Mouse (Mus musculus) midbrain, embryonic 13.5 days (tissue): ENCODE results near the gene Atp5e. TPM values are rescaled to one million over a fixed set of nuclear protein-coding genes. Genes with fewer than 3 reads are reported as not detected.

ENCODE experiments used
- ATAC-seq: fragments of 200-750 bp; cut with Nextera tagmentation; 2 replicates; pipeline ENCODE4 v1.8.0; 2017; ENCODE audit warnings: mild to moderate bottlenecking, moderate TSS enrichment, moderate library complexity
- H3K27ac ChIP-seq: fragments of 300-500 bp; sonication (generic); 2 replicates; pipeline ENCODE4 v1.5.1; 2015; ENCODE audit warnings: inconsistent platforms, mild to moderate bottlenecking, moderate library complexity
- H3K27me3 ChIP-seq: fragments of 300-500 bp; sonication (generic); 2 replicates; pipeline ENCODE4 v1.6.1; 2015; ENCODE audit warnings: mild to moderate bottlenecking, inconsistent platforms
- H3K36me3 ChIP-seq: fragments of 300-500 bp; sonication (generic); 2 replicates; pipeline ENCODE4 v1.6.1; 2015; ENCODE audit warnings: mild to moderate bottlenecking, inconsistent platforms
- H3K4me1 ChIP-seq: fragments of 300-500 bp; sonication (generic); replicated peaks from 2 replicates; pipeline ENCODE4 v1.6.1; 2015; ENCODE audit warnings: inconsistent platforms
- H3K4me2 ChIP-seq: fragments of 300-500 bp; sonication (generic); replicated peaks from 2 replicates; pipeline ENCODE4 v1.6.1; 2015; ENCODE audit warnings: moderate library complexity, mild to moderate bottlenecking, inconsistent platforms
- H3K4me3 ChIP-seq: fragments of 300-500 bp; sonication (generic); replicated peaks from 2 replicates; pipeline ENCODE4 v1.5.1; 2015; ENCODE audit warnings: mild to moderate bottlenecking, inconsistent platforms
- H3K9ac ChIP-seq: fragments of 300-500 bp; sonication (generic); replicated peaks from 2 replicates; pipeline ENCODE4 v1.6.1; 2015; ENCODE audit warnings: mild to moderate bottlenecking, inconsistent platforms
- H3K9me3 ChIP-seq: fragments of 300-500 bp; sonication (generic); 2 replicates; pipeline ENCODE4 v1.6.1; 2016; ENCODE audit warnings: mild to moderate bottlenecking, inconsistent platforms
- WGBS: fragments of 180-500 bp; shearing (Covaris S2); methylation state at CpG from one replicate; pipeline ENCODE4 v1.1.7; 2015; 5-methylcytosine and 5-hydroxymethylcytosine counted together
- polyA plus RNA-seq: library from polyadenylated mRNA; unstranded; fragments of >200 nt; fragmentation: Nextera tagmentation; extraction: Ambion mirVana; gene quantifications from 2 replicates; pipeline ENCODE4 v1.2.1, GENCODE M21; 2015

Atp5e gene
- polyA plus RNA-seq, 1 experiment from 2014 or later: 784 TPM

DNA sequence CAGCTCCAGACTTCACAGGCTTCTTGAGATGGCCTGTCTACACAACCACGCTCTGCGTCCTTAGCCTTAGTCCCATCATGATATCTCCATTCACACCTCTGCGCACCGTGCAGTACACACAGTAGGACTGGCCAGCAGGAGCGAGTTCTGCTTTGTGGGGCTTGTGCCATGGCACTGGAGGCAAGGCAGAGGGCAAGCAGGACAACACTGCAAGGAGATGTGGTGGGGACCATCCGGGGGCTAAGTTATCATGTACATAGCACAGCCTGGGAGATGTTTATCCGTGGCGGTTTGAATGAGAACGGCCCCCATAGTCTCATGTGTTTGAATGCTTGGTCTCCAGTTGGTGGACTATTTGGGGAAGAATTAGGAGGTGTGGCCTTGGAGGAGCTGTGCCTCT lies 29.0 kb downstream of the Atp5e start:
- peaks cover 29% of the 10 kb centered on the region for H3K4me1 ChIP-seq
- no peaks in the 10 kb centered on the region for H3K9me3 ChIP-seq
- 98% methylated on average over 9 of the region's 9 CpGs for WGBS
- H3K27me3 ChIP-seq: no peaks in the 10 kb centered on the region
- H3K9ac ChIP-seq: no peak overlapping the region
- H3K4me3 ChIP-seq: no peak overlapping the region
- H3K27ac ChIP-seq: no peak overlapping the region
- no peak for ATAC-seq
- no peak overlapping the region for H3K4me2 ChIP-seq
- peaks cover 8% of the 10 kb centered on the region; the same call in 1 of the 2 replicates for H3K36me3 ChIP-seq

GRCm38 (mm10) chr2:174428996-174429591 lies 34.8 kb downstream of the Atp5e start:
- WGBS: 74% methylated on average over 10 of the region's 10 CpGs
- Histone ChIP-seq H3K9me3 (no peaks in the 10 kb centered on the region), H3K9ac (no peak overlapping the region), H3K27me3 (no peaks in the 10 kb centered on the region), H3K4me2 (no peak overlapping the region), H3K27ac (no peak overlapping the region), H3K4me1 (peaks cover 3% of the 10 kb centered on the region; the same call in 1 of the 2 replicates), H3K36me3 (peaks cover 53% of the 10 kb centered on the region), H3K4me3 (no peak overlapping the region)
- peak; percentile 72 for ATAC-seq

DNA sequence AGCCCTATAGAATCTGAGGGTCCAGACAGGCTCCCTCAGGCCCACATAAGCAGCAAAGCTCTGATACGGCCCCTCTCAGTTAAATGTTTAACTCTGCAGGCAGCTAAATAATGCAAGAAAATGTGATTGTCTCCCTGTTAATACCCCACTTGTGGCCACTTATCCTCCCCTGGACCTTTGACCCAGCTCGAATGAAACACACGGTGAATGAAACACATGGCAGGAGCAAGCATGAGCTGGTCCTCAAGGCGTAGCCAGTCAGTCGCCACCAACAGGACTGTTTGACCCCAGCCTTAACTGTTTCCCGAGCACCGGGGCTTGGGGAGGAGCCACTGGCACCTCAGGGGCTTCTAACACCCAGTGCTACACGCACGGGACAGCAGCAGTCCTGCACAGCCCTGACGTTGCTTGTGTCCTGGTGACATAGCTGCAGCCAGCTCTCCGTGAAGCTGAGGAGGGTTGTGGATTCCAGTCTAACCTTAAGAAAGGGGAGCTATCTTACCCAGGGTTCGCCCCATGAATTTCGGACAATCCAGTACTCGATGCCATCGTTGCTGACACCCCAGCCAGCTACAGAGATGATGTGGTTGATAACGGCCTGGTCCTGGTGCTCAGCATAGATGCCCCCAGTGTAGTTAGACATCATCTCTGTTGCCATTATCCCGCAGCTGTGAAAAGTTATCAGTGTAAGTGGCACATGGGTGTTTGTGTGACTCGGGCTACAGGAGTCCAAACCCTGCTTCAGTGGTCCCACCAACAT lies 35.6 kb downstream of the Atp5e start:
- no peak for ATAC-seq
- Histone ChIP-seq H3K27ac (no peak overlapping the region), H3K4me3 (no peak overlapping the region), H3K4me2 (no peak overlapping the region), H3K27me3 (no peaks in the 10 kb centered on the region), H3K9me3 (no peaks in the 10 kb centered on the region), H3K9ac (no peak overlapping the region), H3K36me3 (peaks cover 59% of the 10 kb centered on the region), H3K4me1 (peaks cover 3% of the 10 kb centered on the region; the same call in 1 of the 2 replicates)
- WGBS: 74% methylated on average over 18 of the region's 18 CpGs

DNA sequence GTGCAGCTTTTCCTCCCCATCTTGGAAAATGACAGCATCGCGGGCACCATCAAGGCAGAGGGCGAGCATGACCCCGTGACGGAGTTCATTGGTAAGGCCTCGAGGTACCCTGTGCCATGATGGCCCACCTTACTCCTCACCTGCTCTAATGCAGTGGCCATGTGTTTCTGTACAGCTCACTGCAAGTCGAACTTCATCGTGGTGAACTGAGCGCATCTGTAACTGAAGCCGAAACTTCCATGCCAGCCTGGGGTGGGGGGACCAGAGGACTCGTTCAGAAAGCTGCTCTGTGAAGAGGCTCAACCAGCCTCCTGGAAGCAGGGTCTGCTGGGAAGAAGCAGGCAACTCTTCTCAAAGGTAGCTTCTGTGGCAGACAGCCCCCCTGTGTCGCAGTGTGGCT lies 37.0 kb downstream of the Atp5e start:
- Histone ChIP-seq H3K27me3 (no peaks in the 10 kb centered on the region), H3K9me3 (no peaks in the 10 kb centered on the region), H3K4me2 (no peak overlapping the region), H3K4me1 (peaks cover 3% of the 10 kb centered on the region; the same call in 1 of the 2 replicates), H3K36me3 (peaks cover 70% of the 10 kb centered on the region), H3K9ac (no peak overlapping the region), H3K4me3 (no peak overlapping the region), H3K27ac (no peak overlapping the region)
- 96% methylated on average over 12 of the region's 12 CpGs for WGBS
- no peak for ATAC-seq

- Histone ChIP-seq H3K27me3 (no peaks in the 10 kb centered on the region), H3K4me1 (peaks cover 3% of the 10 kb centered on the region; the same call in 1 of the 2 replicates), H3K9ac (no peak overlapping the region), H3K9me3 (no peaks in the 10 kb centered on the region), H3K27ac (no peak overlapping the region), H3K4me2 (no peak overlapping the region), H3K36me3 (peaks cover 94% of the 10 kb centered on the region), H3K4me3 (no peak overlapping the region)
- 93% methylated on average over 11 of the region's 11 CpGs for WGBS
- ATAC-seq: no peak
Observed at GRCm38 (mm10) chr2:174424301-174425085, 39.4 kb downstream of the Atp5e start.

GRCm38 (mm10) chr2:174421107-174421506 lies 42.8 kb downstream of the Atp5e start:
- H3K4me3 ChIP-seq: no peak overlapping the region
- ATAC-seq: no peak
- no peaks in the 10 kb centered on the region for H3K9me3 ChIP-seq
- H3K4me2 ChIP-seq: no peak overlapping the region
- 91% methylated on average over 6 of the region's 6 CpGs for WGBS
- peaks cover 15% of the 10 kb centered on the region for H3K4me1 ChIP-seq
- no peak overlapping the region for H3K27ac ChIP-seq
- H3K27me3 ChIP-seq: no peaks in the 10 kb centered on the region
- H3K36me3 ChIP-seq: peaks cover 67% of the 10 kb centered on the region
- H3K9ac ChIP-seq: no peak overlapping the region

- Histone ChIP-seq H3K9ac (peak within 1 kb of the TSS; percentile 86), H3K36me3 (peaks cover 15% of the 10 kb centered on the region), H3K27me3 (no peaks in the 10 kb centered on the region), H3K4me1 (peaks cover 16% of the 10 kb centered on the region), H3K4me2 (peak within 1 kb of the TSS; percentile 61), H3K27ac (no peak within 1 kb of the TSS), H3K4me3 (peak within 1 kb of the TSS; percentile 82), H3K9me3 (no peaks in the 10 kb centered on the region)
- ATAC-seq: peak; percentile 91
- WGBS: under 1% methylated on average over 40 of the region's 40 CpGs
Observed at GRCm38 (mm10) chr2:174415731-174416310, 48.1 kb downstream of the Atp5e start, which contains the start of gene Nelfcd. Gene Nelfcd, plus strand, starts transcription at chr2:174415804.

- 49% methylated on average over 18 of the region's 18 CpGs for WGBS
- Histone ChIP-seq H3K36me3 (peaks cover 9% of the 10 kb centered on the region), H3K4me3 (peak overlapping the region; percentile 82), H3K9me3 (no peaks in the 10 kb centered on the region), H3K4me2 (peak overlapping the region; percentile 61), H3K27me3 (no peaks in the 10 kb centered on the region), H3K9ac (no peak overlapping the region), H3K4me1 (peaks cover 16% of the 10 kb centered on the region), H3K27ac (no peak overlapping the region)
- ATAC-seq: no peak
Observed at GRCm38 (mm10) chr2:174415001-174415730, 48.7 kb downstream of the Atp5e start.

- H3K36me3 ChIP-seq: no peaks in the 10 kb centered on the region
- no peak overlapping the region for H3K27ac ChIP-seq
- H3K9me3 ChIP-seq: no peaks in the 10 kb centered on the region
- ATAC-seq: no peak
- H3K4me2 ChIP-seq: no peak overlapping the region
- WGBS: 81% methylated on average over 7 of the region's 7 CpGs
- no peak overlapping the region for H3K4me3 ChIP-seq
- no peaks in the 10 kb centered on the region for H3K27me3 ChIP-seq
- H3K9ac ChIP-seq: no peak overlapping the region
- H3K4me1 ChIP-seq: peaks cover 14% of the 10 kb centered on the region
Observed at GRCm38 (mm10) chr2:174413127-174413526, 50.8 kb downstream of the Atp5e start.
